Mouse (Mus musculus) G1E (cell line): ENCODE measurements around the gene Klrb1f. TPM values are rescaled to one million over a fixed set of nuclear protein-coding genes. Genes with fewer than 3 reads are reported as not detected.

Source experiments
- ATAC-seq: 2 replicates; pipeline ENCODE4 v1.8.0; 2016; ENCODE audit warnings: mild to moderate bottlenecking; ENCODE audit not compliant: insufficient number of reproducible peaks, poor library complexity, low FRiP score, severe bottlenecking; ENCODE audit errors: extremely low read depth
- DNase-seq: peaks from one replicate; pipeline ENCODE4 v3.0.0; 2012; ENCODE audit warnings: low spot score
- H3K27me3 ChIP-seq: 2 replicates; pipeline ENCODE4 v1.6.1; 2012; ENCODE audit warnings: mild to moderate bottlenecking, low read length, inconsistent platforms; ENCODE audit not compliant: insufficient read depth
- H3K36me3 ChIP-seq: replicated peaks from 2 replicates; pipeline ENCODE3; 2012; ENCODE audit warnings: mild to moderate bottlenecking, inconsistent platforms
- H3K4me1 ChIP-seq: 2 replicates; pipeline ENCODE4 v1.6.1; 2012; ENCODE audit warnings: low read depth, low read length, inconsistent platforms, mixed read lengths; ENCODE audit not compliant: insufficient read depth
- H3K4me3 ChIP-seq: 2 replicates; pipeline ENCODE4 v1.5.1; 2012; ENCODE audit warnings: low read depth, mild to moderate bottlenecking, inconsistent platforms, low read length, moderate library complexity, mixed read lengths
- H3K9me3 ChIP-seq: replicated peaks from 2 replicates; pipeline ENCODE4 v1.6.1; 2012; ENCODE audit warnings: inconsistent platforms
- CTCF ChIP-seq: IDR thresholded peaks from 2 replicates; pipeline ENCODE4 v1.5.1; 2012; ENCODE audit warnings: low read depth, low read length, inconsistent platforms, mixed read lengths
- GATA1 ChIP-seq: IDR thresholded peaks from 2 replicates; pipeline ENCODE4 v1.6.1; 2012; ENCODE audit warnings: borderline replicate concordance, low read length, inconsistent platforms, mixed read lengths
- GATA2 ChIP-seq: IDR thresholded peaks from 2 replicates; pipeline ENCODE4 v1.6.1; 2012; ENCODE audit warnings: low read depth, low read length, inconsistent platforms, borderline replicate concordance
- POLR2AphosphoS5 ChIP-seq: IDR thresholded peaks from 2 replicates; pipeline ENCODE4 v1.6.1; 2012; ENCODE audit warnings: low read depth, low read length, inconsistent platforms; ENCODE audit not compliant: insufficient replicate concordance
- TAL1 ChIP-seq: conservative IDR thresholded peaks from 2 replicates; pipeline ENCODE4 v1.6.1; 2012; ENCODE audit warnings: low read depth, low read length, inconsistent platforms, mixed read lengths
- polyA plus RNA-seq: library from polyadenylated mRNA; stranded (reverse); fragments of >175 nt; gene quantifications from 2 replicates; pipeline ENCODE4 v1.2.3, GENCODE M21; 2012
- total RNA-seq, 2 experiments: library from RNA; stranded (forward) in 1 of 2; stranded (reverse) in 1 of 2; fragments of 200-1000 nt in 1 of 2; fragments of >200 nt in 1 of 2; fragmentation: Nextera tagmentation in 1 of 2; gene quantifications; 2 replicates each; pipeline ENCODE4 v1.2.3; 2014 to 2017

Klrb1f gene
- total and polyA plus RNA-seq, 3 experiments = not detected

GRCm38 (mm10) chr6:129042470-129042869 is 3.2 kb upstream of the Klrb1f start:
- H3K4me1 ChIP-seq = no peaks in the 10 kb centered on the region
- no peak overlapping the region for H3K4me3 ChIP-seq
- ATAC-seq (no peak), DNase-seq (no peak)
- no peaks in the 10 kb centered on the region for H3K36me3 ChIP-seq
- no peak for TF ChIP-seq GATA2
- H3K9me3 ChIP-seq = peaks cover 22% of the 10 kb centered on the region
- no peaks in the 10 kb centered on the region for H3K27me3 ChIP-seq

- no peak overlapping the region for H3K4me3 ChIP-seq
- TF ChIP-seq GATA2 = no peak
- no peak for TF ChIP-seq CTCF
- no peak for TF ChIP-seq POLR2AphosphoS5
- no peaks in the 10 kb centered on the region for H3K27me3 ChIP-seq
- ATAC-seq = no peak
- H3K36me3 ChIP-seq = no peaks in the 10 kb centered on the region
- DNase-seq = no peak
- no peaks in the 10 kb centered on the region for H3K4me1 ChIP-seq
- peaks cover 19% of the 10 kb centered on the region for H3K9me3 ChIP-seq
These were observed 2.7 kb downstream of the Klrb1f start for GRCm38 (mm10) chr6:129048381-129048780.

DNA sequence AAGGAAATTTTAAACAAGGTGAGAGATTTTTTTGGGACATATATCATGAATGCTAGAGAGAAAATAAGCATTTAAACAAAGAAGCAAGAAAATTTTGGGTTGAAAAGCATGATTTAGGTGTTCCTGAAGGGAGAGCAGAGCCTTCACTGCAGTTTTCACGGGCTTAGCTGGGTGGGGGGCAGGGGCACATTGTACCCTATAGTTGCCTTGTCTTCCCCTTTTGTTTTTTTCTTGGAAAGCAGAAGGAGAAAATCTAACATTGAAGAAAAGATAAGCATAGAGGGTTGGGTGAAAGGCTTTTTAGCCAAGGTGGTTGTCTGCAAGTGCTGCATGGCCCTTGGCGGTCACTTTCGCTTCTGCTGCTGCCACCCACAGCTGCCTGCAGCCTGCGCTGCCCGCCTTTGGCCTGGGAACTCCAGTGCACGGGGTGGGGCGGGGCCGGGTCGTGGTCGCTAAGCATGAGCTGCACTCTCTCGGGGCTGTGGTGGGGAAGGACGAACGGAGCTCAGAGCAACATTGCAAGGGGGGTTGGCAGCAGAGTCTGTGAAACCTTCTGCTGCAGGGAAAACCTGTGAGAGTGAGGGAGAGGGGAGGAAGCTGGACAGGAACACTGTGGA is 3.3 kb downstream of the Klrb1f start:
- TF ChIP-seq TAL1 = no peak
- ATAC-seq (no peak), DNase-seq (no peak)
- H3K27me3 ChIP-seq = no peaks in the 10 kb centered on the region
- no peaks in the 10 kb centered on the region for H3K36me3 ChIP-seq
- H3K4me1 ChIP-seq = no peaks in the 10 kb centered on the region
- peaks cover 17% of the 10 kb centered on the region for H3K9me3 ChIP-seq
- H3K4me3 ChIP-seq = no peak overlapping the region

GRCm38 (mm10) chr6:129049596-129050251 is 4.0 kb downstream of the Klrb1f start:
- Histone ChIP-seq H3K36me3 (no peaks in the 10 kb centered on the region), H3K9me3 (peaks cover 13% of the 10 kb centered on the region), H3K27me3 (no peaks in the 10 kb centered on the region), H3K4me3 (no peak overlapping the region), H3K4me1 (no peaks in the 10 kb centered on the region)
- no peak for DNase-seq
- no peak for ATAC-seq
- TF ChIP-seq TAL1 = no peak
- no peak for TF ChIP-seq POLR2AphosphoS5
- no peak for TF ChIP-seq CTCF
- TF ChIP-seq GATA2 = no peak
- no peak for TF ChIP-seq GATA1

DNA sequence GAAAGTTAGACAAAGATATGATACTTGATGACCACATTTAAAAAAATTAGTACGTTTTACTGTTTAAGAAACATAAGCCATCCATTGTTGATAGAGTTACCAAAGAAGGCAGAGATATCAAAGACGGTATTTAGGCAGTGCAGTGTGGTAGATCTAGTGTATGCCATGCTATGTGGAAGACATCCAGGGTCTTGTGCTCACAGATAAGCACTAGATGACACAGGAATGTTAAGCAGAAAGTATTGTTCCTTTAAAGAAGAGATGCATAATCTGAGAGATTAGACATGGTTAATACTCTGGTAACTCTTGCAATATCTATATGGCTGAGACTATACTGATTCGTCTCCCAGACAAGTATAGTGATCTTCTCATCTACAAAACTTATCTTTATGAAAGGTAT is 5.4 kb downstream of the Klrb1f start:
- Histone ChIP-seq H3K4me1 (no peaks in the 10 kb centered on the region), H3K9me3 (peaks cover 8% of the 10 kb centered on the region), H3K36me3 (no peaks in the 10 kb centered on the region), H3K4me3 (no peak overlapping the region), H3K27me3 (no peaks in the 10 kb centered on the region)
- no peak for DNase-seq
- no peak for ATAC-seq
- TF ChIP-seq GATA2 (no peak), POLR2AphosphoS5 (no peak), TAL1 (no peak), CTCF (no peak), GATA1 (no peak)

DNA sequence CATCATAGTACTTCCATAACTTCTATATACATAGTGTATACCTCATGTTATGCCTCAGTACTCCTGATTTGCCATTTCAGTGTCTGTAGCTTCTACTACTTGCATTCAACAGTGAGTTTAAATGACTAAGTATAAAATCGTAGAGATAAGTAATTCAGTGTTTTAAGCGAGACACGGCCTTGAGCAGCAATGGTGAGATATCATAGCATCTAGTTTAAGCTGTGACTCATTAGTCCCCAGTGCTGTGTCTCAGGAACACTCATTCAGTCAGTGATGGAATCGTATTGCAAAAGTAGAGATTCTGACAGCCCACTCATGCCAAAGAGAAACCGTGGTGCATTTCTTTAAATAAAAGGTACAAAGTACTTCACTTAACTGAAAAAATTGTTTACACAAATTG is 6.0 kb downstream of the Klrb1f start:
- ATAC-seq = no peak
- TF ChIP-seq GATA1 (no peak), TAL1 (no peak), GATA2 (no peak), CTCF (no peak), POLR2AphosphoS5 (no peak)
- peaks cover 8% of the 10 kb centered on the region for H3K9me3 ChIP-seq
- H3K36me3 ChIP-seq = no peaks in the 10 kb centered on the region
- DNase-seq = no peak
- H3K4me3 ChIP-seq = no peak overlapping the region
- no peaks in the 10 kb centered on the region for H3K27me3 ChIP-seq
- no peaks in the 10 kb centered on the region for H3K4me1 ChIP-seq

- TF ChIP-seq GATA2 (no peak), GATA1 (no peak), TAL1 (no peak), CTCF (no peak), POLR2AphosphoS5 (no peak)
- no peak for ATAC-seq
These were observed 10.5 kb downstream of the Klrb1f start for GRCm38 (mm10) chr6:129056237-129056636.

More at GRCm38 (mm10) chr6:129056237-129056636, 10.5 kb downstream of the Klrb1f start:
- Histone ChIP-seq H3K4me1 (no peaks in the 10 kb centered on the region), H3K9me3 (peaks cover 4% of the 10 kb centered on the region; the same call in 1 of the 2 replicates), H3K27me3 (no peaks in the 10 kb centered on the region), H3K4me3 (no peak overlapping the region), H3K36me3 (no peaks in the 10 kb centered on the region)
- no peak for DNase-seq
